Mouse (Mus musculus): ENCODE measurements around the gene Atp6v0b. TPM values are rescaled to one million over a fixed set of nuclear protein-coding genes. Genes with fewer than 3 reads are reported as not detected.
A peak's percentile ranks its signal among the peaks of the same experiment; 100 is the strongest.

The Atp6v0b gene
- polyA plus RNA-seq (2016; fragmentation: Nextera tagmentation; extraction: Ambion mirVana) = 157 and 162 TPM in 2 replicates

DNA sequence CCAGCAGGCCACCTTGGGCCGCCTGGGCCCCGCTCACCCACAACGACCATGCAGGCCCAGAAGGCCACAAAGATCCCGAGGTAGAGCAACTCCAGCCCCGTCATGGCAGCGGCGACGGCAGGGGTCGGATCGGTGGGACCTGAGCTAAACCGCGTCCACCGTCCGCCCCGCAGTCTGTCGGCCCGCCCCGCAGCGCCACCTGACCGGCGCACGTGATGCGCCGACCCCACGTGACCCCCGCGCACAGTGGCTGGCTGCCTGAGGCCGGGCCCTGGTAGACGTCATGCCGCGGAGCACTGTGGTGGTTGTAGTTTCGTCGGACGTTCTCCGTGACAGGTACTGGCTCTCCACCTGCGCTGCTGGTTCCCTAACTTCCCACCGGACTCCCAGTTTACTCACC lies at the start of gene Atp6v0b:
Atp6v0b (minus strand) TSS at position 201 of the 400 bp plus-strand sequence.
- WGBS = under 1% methylated on average over 37 of the region's 37 CpGs
- H3K4me3 ChIP-seq = peak within 1 kb of the TSS; percentile 95
- H3K9me3 ChIP-seq = no peaks in the 10 kb centered on the region
- peaks cover 58% of the 10 kb centered on the region for H3K4me1 ChIP-seq
- no peaks in the 10 kb centered on the region for H3K27me3 ChIP-seq (replicated peaks; ENCODE audit: low read depth, poor library complexity, severe bottlenecking)
- H3K36me3 ChIP-seq (replicated peaks) = peaks cover 43% of the 10 kb centered on the region
- peak; percentile 95 for DNase-seq (ENCODE audit: low spot score)
- H3K27ac ChIP-seq (replicated peaks) = peak within 1 kb of the TSS; percentile 83

DNA sequence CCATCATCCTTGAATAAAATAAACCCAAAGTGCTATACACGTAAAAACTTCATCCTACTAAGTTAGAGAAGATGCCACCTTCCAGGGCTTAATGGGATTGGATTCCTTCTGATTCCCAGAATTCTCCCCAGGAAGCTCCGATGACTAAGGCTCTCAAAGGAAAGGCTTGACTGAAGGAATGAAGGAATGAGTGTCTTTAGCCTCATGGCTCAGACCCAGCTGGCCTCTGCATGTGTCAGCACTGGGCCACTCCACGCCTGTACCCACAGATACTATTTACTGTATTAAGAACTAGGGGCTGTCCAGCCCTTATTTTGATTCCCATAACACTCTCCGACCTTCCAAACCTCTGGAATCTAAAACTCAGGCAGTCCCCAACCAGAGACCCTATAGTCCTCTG lies 46.9 kb upstream of the Atp6v0b start:
- no peak overlapping the region for H3K4me3 ChIP-seq
- H3K27me3 ChIP-seq (replicated peaks; ENCODE audit: low read depth, poor library complexity, severe bottlenecking) = peaks cover 24% of the 10 kb centered on the region
- DNase-seq (ENCODE audit: low spot score) = no peak
- H3K4me1 ChIP-seq = peaks cover 13% of the 10 kb centered on the region
- H3K9me3 ChIP-seq = no peaks in the 10 kb centered on the region
- peaks cover 19% of the 10 kb centered on the region for H3K36me3 ChIP-seq (replicated peaks)
- no peak overlapping the region for H3K27ac ChIP-seq (replicated peaks)
- WGBS = 90% methylated on average over 4 of the region's 4 CpGs

DNA sequence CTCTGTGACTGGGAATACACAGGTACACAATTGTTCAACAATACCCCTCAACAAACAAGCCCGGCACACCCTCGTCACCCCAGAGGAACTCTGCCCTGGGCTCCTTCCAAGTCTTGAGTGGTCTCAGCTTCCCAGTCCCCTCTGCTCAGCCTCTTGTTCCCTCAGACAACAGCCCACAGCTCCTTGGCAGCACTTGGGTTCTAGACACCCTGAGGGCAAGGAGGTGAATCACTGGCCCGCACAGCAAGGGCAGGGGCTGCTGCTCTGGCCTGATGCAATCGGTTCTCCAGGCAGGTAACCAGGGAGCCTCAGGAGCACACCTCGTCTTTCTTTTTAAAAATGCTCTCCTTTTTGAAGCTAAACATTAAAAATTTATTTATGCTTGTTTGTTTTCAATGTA lies 46.1 kb upstream of the Atp6v0b start:
- Histone ChIP-seq H3K27me3 (replicated peaks; ENCODE audit: low read depth, poor library complexity, severe bottlenecking) (peaks cover 32% of the 10 kb centered on the region), H3K36me3 (replicated peaks) (peaks cover 17% of the 10 kb centered on the region), H3K4me3 (no peak overlapping the region), H3K4me1 (peaks cover 22% of the 10 kb centered on the region), H3K9me3 (no peaks in the 10 kb centered on the region), H3K27ac (replicated peaks) (no peak overlapping the region)
- DNase-seq (ENCODE audit: low spot score) = no peak
- 78% methylated on average over 5 of the region's 5 CpGs for WGBS

DNA sequence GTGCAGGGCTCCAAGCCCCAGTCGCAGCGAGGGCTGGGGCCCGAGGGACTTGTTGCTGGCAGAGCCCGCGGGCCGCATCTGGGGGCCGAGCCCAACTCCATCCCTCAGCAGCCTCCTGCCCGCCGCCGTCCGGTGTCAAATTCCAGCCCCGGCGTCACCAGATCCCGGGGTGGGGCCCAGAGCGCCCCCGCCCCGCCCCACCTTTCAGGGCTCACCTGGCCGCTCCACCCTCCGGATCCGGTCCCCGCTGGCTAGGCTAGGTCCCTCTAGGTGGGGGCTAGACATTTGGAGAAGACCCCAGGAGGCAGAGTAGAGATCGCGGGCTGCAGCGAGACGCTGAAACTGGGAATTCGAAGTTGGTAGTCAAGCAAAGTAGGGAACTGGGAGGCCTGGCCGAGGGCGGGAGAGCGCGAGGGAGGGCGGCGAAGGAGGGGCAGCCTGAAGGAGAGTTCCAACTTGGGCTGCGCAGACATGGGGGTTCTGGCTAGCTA lies 42.3 kb upstream of the Atp6v0b start, which contains the start of gene Artn:
Artn (minus strand) TSS at position 373 of the 491 bp plus-strand sequence.
- H3K4me1 ChIP-seq = peaks cover 42% of the 10 kb centered on the region
- under 1% methylated on average over 33 of the region's 33 CpGs for WGBS
- H3K9me3 ChIP-seq = no peaks in the 10 kb centered on the region
- peak; percentile 80 for DNase-seq (ENCODE audit: low spot score)
- peaks cover 4% of the 10 kb centered on the region for H3K36me3 ChIP-seq (replicated peaks)
- peak within 1 kb of the TSS; percentile 62 for H3K4me3 ChIP-seq
- H3K27me3 ChIP-seq (replicated peaks; ENCODE audit: low read depth, poor library complexity, severe bottlenecking) = peaks cover 70% of the 10 kb centered on the region
- H3K27ac ChIP-seq (replicated peaks) = peak within 1 kb of the TSS; percentile 70

DNA sequence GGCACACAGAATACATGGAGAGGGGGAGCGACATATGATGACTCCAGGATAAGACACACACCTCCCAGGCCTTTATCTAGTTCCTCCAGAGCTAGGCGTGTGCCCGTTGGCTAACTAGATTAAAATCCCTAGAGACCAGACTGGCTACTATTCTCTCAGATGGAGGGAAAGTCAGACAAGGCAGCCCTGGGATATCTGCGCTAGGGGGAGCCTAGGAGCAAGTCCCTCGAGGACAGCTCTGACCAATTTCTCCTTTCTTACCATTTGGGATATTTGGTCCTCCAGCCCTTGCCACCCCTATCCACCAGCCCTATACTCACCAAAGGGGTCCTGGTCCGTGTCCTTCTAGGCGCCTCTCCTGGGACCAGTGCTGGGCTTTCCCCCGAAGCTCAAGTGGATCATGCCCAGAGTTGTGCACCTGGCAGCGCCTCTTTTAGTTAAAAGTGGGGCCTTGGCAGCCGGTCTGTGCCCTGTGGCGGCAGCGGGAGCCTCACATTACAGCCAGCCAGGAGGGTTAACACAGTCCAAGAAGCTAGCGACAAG lies 41.6 kb upstream of the Atp6v0b start:
- WGBS = 3% methylated on average over 13 of the region's 13 CpGs
- H3K9me3 ChIP-seq = no peaks in the 10 kb centered on the region

DNA sequence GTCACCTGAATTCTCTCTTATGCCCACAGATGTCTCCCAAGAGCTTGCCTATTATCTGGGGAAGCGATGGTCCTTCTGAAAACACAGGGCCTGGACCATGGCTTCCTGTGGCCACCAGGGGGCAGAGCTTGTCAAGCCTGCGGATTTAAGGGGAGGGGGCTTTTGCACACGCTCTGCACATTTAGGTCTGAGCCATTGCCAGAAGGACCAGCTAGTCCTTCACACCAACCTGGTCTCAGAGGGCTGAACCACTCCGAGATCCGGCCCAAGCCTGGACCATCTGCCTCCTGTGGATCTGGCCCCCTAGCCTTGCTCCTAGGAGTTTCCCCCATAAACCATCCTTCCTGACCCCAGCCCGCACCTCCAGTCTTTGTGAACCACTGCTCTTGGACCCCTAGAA lies 41.1 kb upstream of the Atp6v0b start:
- Histone ChIP-seq H3K27ac (replicated peaks) (no peak overlapping the region), H3K4me3 (peak overlapping the region; percentile 62)

More for the DNA sequence above, 41.6 kb upstream of the Atp6v0b start:
- Histone ChIP-seq H3K27me3 (replicated peaks; ENCODE audit: low read depth, poor library complexity, severe bottlenecking) (peaks cover 77% of the 10 kb centered on the region), H3K4me3 (peak overlapping the region; percentile 62), H3K36me3 (replicated peaks) (peaks cover 4% of the 10 kb centered on the region), H3K27ac (replicated peaks) (peak overlapping the region; percentile 70), H3K4me1 (peaks cover 42% of the 10 kb centered on the region)
- peak; percentile 56 for DNase-seq (ENCODE audit: low spot score)

DNA sequence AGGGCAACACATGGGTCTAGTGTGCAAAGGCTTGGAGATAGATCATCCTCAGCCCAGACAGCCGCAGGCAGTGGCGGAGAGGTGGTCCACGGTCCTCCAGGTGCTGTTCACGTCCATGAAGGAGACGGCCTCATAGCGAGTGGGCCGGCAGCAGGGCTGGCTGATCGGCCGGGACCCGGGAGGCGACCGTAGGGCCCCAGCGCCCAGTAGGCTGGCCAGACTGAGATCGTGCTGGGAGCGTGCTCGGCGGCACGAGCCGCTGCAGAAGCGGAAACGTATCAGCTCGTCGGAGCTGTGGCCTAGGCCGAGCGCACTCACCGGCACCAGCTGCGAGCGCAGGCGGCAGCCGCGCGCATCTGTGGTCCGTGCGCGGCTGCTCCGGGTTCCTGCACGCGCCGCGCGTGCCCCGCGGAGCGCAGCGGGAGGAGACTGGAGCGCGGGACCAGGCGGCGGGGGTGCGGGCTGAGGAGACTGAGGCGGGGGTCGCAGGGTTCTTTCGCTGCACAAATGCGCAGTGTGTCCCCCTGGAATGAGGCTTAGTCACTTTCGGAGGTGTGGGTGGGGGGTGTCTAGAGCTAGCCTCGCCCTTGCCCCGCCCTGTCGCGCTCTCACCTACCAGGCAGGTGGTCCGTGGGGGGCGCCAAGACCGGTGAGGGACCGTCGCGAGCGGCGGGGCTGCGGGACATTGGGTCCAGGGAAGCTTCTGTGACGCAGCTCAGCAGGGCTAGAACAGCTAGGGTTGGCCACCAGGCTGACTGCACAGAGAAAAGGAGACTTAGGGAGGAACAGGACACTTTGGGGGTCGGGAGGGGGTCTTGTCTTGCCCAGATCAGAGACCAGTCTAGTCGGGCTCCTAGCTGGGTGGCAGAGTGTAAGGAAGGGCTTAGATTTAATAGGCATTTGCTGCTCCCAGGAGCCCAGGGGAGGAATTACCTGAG lies 39.7 kb upstream of the Atp6v0b start:
- Histone ChIP-seq H3K4me1 (peaks cover 42% of the 10 kb centered on the region), H3K27me3 (replicated peaks; ENCODE audit: low read depth, poor library complexity, severe bottlenecking) (peaks cover 96% of the 10 kb centered on the region), H3K4me3 (peak overlapping the region; percentile 68), H3K27ac (replicated peaks) (peak overlapping the region; percentile 65), H3K36me3 (replicated peaks) (no peaks in the 10 kb centered on the region), H3K9me3 (no peaks in the 10 kb centered on the region)
- DNase-seq (ENCODE audit: low spot score) = peak; percentile 67
- WGBS = 1% methylated on average over 71 of the region's 71 CpGs

More for the DNA sequence above, 41.1 kb upstream of the Atp6v0b start:
- WGBS = 14% methylated on average over 6 of the region's 6 CpGs
- H3K36me3 ChIP-seq (replicated peaks) = peaks cover 4% of the 10 kb centered on the region
- peaks cover 42% of the 10 kb centered on the region for H3K4me1 ChIP-seq
- DNase-seq (ENCODE audit: low spot score) = peak; percentile 83
- peaks cover 82% of the 10 kb centered on the region for H3K27me3 ChIP-seq (replicated peaks; ENCODE audit: low read depth, poor library complexity, severe bottlenecking)
- no peaks in the 10 kb centered on the region for H3K9me3 ChIP-seq

DNA sequence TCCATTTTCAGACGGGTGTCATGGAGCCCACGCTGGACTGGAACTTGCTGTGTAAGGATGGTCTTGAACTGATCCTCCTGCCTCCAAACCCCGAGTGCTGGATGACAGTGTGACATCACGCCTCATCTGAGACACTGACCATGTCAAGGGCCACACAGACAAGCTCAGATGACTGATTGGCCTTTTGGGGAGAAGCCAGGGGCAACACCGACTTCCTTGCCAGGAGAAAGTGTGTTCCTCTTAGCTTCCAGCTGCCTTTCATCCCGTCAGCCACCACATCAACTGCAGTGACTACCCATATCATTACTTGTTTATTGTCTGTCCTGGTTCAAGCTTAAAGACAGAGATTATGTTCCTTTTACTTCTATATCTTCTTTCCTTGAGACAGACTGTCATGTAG lies 37.8 kb upstream of the Atp6v0b start:
- no peaks in the 10 kb centered on the region for H3K36me3 ChIP-seq (replicated peaks)
- no peak for DNase-seq (ENCODE audit: low spot score)

DNA sequence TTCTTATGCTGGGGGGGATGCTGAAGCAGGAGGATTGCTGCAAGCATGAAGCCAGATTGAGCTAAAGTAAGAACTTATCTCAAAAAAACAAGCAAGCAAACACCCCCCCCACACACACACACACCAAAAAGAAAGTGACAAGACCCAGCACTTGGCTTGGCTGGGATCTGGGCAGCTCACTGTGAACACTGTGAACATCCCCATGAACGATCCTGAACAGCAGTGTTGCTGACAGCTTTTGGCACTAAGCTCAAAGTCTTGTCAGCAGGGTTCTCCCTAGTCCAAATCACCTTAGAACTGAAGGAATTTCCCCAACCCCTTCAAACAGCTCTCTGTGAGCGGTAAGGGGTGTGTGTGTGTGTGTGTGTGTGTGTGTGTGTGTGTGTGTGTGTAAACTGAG lies 36.3 kb upstream of the Atp6v0b start:
- 61% methylated on average over 2 of the region's 2 CpGs for WGBS
- Histone ChIP-seq H3K9me3 (no peaks in the 10 kb centered on the region), H3K4me1 (peaks cover 23% of the 10 kb centered on the region), H3K36me3 (replicated peaks) (no peaks in the 10 kb centered on the region), H3K4me3 (no peak overlapping the region), H3K27ac (replicated peaks) (no peak overlapping the region), H3K27me3 (replicated peaks; ENCODE audit: low read depth, poor library complexity, severe bottlenecking) (peaks cover 70% of the 10 kb centered on the region)
- DNase-seq (ENCODE audit: low spot score) = no peak

More for the DNA sequence above, 37.8 kb upstream of the Atp6v0b start:
- Histone ChIP-seq H3K27ac (replicated peaks) (no peak overlapping the region), H3K4me1 (peaks cover 37% of the 10 kb centered on the region), H3K4me3 (no peak overlapping the region), H3K9me3 (no peaks in the 10 kb centered on the region), H3K27me3 (replicated peaks; ENCODE audit: low read depth, poor library complexity, severe bottlenecking) (peaks cover 85% of the 10 kb centered on the region)
- 55% methylated on average over 6 of the region's 6 CpGs for WGBS

DNA sequence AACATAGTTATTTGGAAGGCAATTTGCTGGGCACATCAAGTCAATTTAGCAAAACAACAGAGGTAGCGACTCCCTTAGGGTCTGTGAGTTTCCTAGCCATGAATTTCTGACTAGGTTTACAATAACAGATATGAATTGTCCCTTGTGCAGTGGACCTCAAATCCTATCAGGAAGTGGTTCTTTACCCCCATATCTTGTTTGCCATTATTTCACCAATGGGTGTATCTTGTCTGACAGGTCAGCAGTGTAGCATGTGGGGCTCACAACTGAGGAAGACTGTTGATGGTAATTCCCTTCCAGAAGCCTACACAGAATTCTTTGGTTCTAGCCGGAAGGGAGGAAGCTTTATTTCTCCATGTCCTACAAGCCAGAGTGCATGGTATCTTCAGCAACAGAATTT lies 34.2 kb upstream of the Atp6v0b start:
- H3K36me3 ChIP-seq (replicated peaks) = no peaks in the 10 kb centered on the region

DNA sequence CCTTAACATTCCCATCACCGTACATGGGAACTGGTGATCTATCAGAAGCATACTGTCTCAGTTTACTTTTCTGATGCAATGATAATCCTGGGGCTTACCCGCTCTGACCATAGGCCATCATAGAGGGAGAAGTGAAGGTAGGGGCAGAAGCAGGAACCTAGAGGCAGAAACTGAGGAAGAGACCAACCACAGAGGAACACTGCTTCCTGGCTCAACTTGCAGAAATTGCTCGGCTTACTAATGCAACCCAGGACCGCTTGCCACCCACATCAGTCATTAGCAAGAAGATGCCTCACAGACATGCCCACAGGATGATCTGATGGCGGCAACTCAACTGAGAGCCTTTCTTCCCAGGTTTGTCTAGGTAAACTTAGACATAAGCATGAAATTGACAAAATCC lies 31.6 kb upstream of the Atp6v0b start:
- no peaks in the 10 kb centered on the region for H3K9me3 ChIP-seq
- peaks cover 23% of the 10 kb centered on the region for H3K27me3 ChIP-seq (replicated peaks; ENCODE audit: low read depth, poor library complexity, severe bottlenecking)
- DNase-seq (ENCODE audit: low spot score) = no peak
- WGBS = 93% methylated on average over 5 of the region's 5 CpGs
- H3K36me3 ChIP-seq (replicated peaks) = no peaks in the 10 kb centered on the region
- no peak overlapping the region for H3K27ac ChIP-seq (replicated peaks)
- H3K4me3 ChIP-seq = no peak overlapping the region
- peaks cover 12% of the 10 kb centered on the region for H3K4me1 ChIP-seq

More for the DNA sequence above, 34.2 kb upstream of the Atp6v0b start:
- no peaks in the 10 kb centered on the region for H3K9me3 ChIP-seq
- H3K4me1 ChIP-seq = peaks cover 2% of the 10 kb centered on the region
- H3K27ac ChIP-seq (replicated peaks) = no peak overlapping the region
- H3K4me3 ChIP-seq = no peak overlapping the region
- 91% methylated on average over 2 of the region's 2 CpGs for WGBS
- H3K27me3 ChIP-seq (replicated peaks; ENCODE audit: low read depth, poor library complexity, severe bottlenecking) = peaks cover 49% of the 10 kb centered on the region
- no peak for DNase-seq (ENCODE audit: low spot score)

DNA sequence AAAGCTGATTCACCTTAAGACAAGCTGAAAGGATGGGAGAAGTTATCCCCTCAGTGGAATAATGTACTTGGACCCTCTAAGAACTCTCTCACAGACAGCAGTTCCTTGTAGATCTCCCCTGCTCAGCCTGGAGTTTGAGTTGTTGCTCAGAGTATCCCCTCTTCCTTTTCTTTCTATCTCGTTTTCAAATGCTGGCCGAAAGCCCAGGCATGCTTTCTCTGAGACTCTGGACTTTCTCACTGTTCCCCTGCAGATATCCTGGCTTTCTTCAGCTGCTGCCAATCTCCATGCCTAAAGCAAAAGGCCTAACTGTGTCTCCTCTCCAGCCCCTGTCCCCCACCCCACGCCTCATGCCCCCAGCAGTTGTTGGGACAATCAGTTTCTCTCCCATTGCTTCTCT lies 31.1 kb upstream of the Atp6v0b start:
- Histone ChIP-seq H3K4me3 (no peak overlapping the region), H3K27ac (replicated peaks) (no peak overlapping the region), H3K9me3 (no peaks in the 10 kb centered on the region), H3K4me1 (peaks cover 17% of the 10 kb centered on the region), H3K27me3 (replicated peaks; ENCODE audit: low read depth, poor library complexity, severe bottlenecking) (peaks cover 18% of the 10 kb centered on the region), H3K36me3 (replicated peaks) (no peaks in the 10 kb centered on the region)
- no peak for DNase-seq (ENCODE audit: low spot score)
- 85% methylated on average over 3 of the region's 3 CpGs for whole genome bisulfite sequencing

Measured in embryonic facial prominence, embryonic 10.5 days (tissue).